ENCODE assay signal across 15 mouse cellular contexts in the genomic region with DNA sequence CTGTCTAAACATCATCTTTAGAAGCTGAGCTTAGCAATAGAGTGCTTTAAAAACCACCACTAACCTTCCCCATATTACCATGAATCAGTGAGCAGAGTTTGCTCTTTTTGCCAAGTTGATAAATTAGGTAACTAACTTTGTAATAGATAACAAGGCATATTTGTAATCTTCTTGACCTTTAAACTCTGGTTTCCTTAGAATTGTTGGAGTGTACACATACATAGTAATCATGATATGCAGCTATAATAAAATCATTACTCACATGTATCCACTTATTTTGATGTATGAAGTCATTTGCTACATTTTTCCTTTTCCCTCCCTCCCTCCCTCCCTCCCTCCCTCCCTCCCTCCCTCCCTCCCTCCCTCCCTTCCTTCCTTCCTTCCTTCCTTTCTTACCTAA.
"Had no signal": no experiment of that assay in that cellular context is flagged by ENCODE, and none has a peak within 500 bp of the region (broad histone marks: within the 10 kb centered on the region; RNA-seq: fewer than 3 reads in every experiment).

No protein-coding gene starts in this region.

- H3K9me3 ChIP-seq: neural tube, embryonic 12.5 days; neural tube, embryonic 13.5 days; neural tube, embryonic 15.5 days; stomach, embryonic 15.5 days had no signal

- H3K9ac ChIP-seq: neural tube, embryonic 12.5 days; neural tube, embryonic 13.5 days; neural tube, embryonic 15.5 days; stomach, embryonic 15.5 days had no signal

- DNase-seq: retina, postnatal 1 day; right cerebral cortex, adult 18-20 months; right cerebral cortex, postnatal 14 days; right cerebral cortex, postnatal 25 days; right cerebral cortex, postnatal 4 days; spleen, adult 18-20 months; thymus, adult 2 months; thymus, postnatal 14 days; thymus, postnatal 25 days; thymus, postnatal 36 days; thymus, postnatal 4 days had no signal

- H3K4me1 ChIP-seq: neural tube, embryonic 12.5 days; neural tube, embryonic 13.5 days; neural tube, embryonic 15.5 days; stomach, embryonic 15.5 days had no signal

- H3K27ac ChIP-seq: neural tube, embryonic 12.5 days; neural tube, embryonic 13.5 days; neural tube, embryonic 15.5 days; stomach, embryonic 15.5 days had no signal

- H3K4me2 ChIP-seq: neural tube, embryonic 12.5 days; neural tube, embryonic 13.5 days; neural tube, embryonic 15.5 days; stomach, embryonic 15.5 days had no signal

- H3K4me3 ChIP-seq: neural tube, embryonic 12.5 days; neural tube, embryonic 13.5 days; neural tube, embryonic 15.5 days; stomach, embryonic 15.5 days had no signal

- H3K36me3 ChIP-seq: neural tube, embryonic 12.5 days; neural tube, embryonic 13.5 days; neural tube, embryonic 15.5 days; stomach, embryonic 15.5 days had no signal

- H3K27me3 ChIP-seq: neural tube, embryonic 12.5 days; neural tube, embryonic 13.5 days; neural tube, embryonic 15.5 days; stomach, embryonic 15.5 days had no signal
